Mouse (Mus musculus) thymus, adult 2 months (tissue): ENCODE data around the gene Tmem40. TPM values are rescaled to one million over a fixed set of nuclear protein-coding genes. Genes with fewer than 3 reads are reported as not detected.

ENCODE experiments used
- DNase-seq: peaks from one replicate; pipeline ENCODE4 v3.0.0; 2021
- H3K27ac ChIP-seq: fragments of 200-500 bp; 2 replicates; pipeline ENCODE4 v1.5.1; 2012; ENCODE audit warnings: low read length, control low read depth; ENCODE audit not compliant: control insufficient read depth, insufficient read depth
- H3K27me3 ChIP-seq: fragments of 200-500 bp; 2 replicates; pipeline ENCODE4 v1.6.1; 2012; ENCODE audit warnings: mild to moderate bottlenecking, low read length, moderate library complexity, mixed read lengths; ENCODE audit not compliant: control insufficient read depth, insufficient read depth
- H3K36me3 ChIP-seq: fragments of 200-500 bp; 2 replicates; pipeline ENCODE4 v1.6.1; 2012; ENCODE audit warnings: mild to moderate bottlenecking, low read length, moderate library complexity; ENCODE audit not compliant: control insufficient read depth, insufficient read depth
- H3K4me1 ChIP-seq: fragments of 200-500 bp; replicated peaks from 2 replicates; pipeline ENCODE4 v1.6.1; 2012; ENCODE audit warnings: low read length; ENCODE audit not compliant: control insufficient read depth, insufficient read depth
- H3K4me3 ChIP-seq: fragments of 200-500 bp; 2 replicates; pipeline ENCODE4 v1.5.1; 2012; ENCODE audit warnings: mild to moderate bottlenecking, low read length, control low read depth, moderate library complexity; ENCODE audit not compliant: control insufficient read depth, insufficient read depth
- CTCF ChIP-seq: fragments of 200-500 bp; IDR thresholded peaks from 2 replicates; pipeline ENCODE4 v1.5.1; 2012; ENCODE audit warnings: mild to moderate bottlenecking, control low read depth, low read length, moderate library complexity, borderline replicate concordance; ENCODE audit not compliant: control insufficient read depth, poor library complexity, insufficient read depth; ENCODE audit errors: extremely low read depth
- POLR2A ChIP-seq: fragments of 200-500 bp; IDR thresholded peaks from 2 replicates; pipeline ENCODE4 v1.6.1; 2012; ENCODE audit warnings: mild to moderate bottlenecking, low read length, control low read depth, moderate library complexity; ENCODE audit not compliant: control insufficient read depth, poor library complexity, insufficient read depth; ENCODE audit errors: extremely low read depth
- WGBS: fragments of 180-500 bp; shearing (Covaris S2); methylation state at CpG from one replicate; pipeline ENCODE4 v1.1.7; 2018; 5-methylcytosine and 5-hydroxymethylcytosine counted together
- polyA plus RNA-seq: library from polyadenylated mRNA; depleted of rRNA; stranded (reverse); fragments of >200 nt; gene quantifications from 2 replicates; pipeline ENCODE4 v1.2.3, GENCODE M21; 2012; rRNA removed

Tmem40 gene
- polyA plus RNA-seq, 1 experiment: 2.5 TPM

DNA sequence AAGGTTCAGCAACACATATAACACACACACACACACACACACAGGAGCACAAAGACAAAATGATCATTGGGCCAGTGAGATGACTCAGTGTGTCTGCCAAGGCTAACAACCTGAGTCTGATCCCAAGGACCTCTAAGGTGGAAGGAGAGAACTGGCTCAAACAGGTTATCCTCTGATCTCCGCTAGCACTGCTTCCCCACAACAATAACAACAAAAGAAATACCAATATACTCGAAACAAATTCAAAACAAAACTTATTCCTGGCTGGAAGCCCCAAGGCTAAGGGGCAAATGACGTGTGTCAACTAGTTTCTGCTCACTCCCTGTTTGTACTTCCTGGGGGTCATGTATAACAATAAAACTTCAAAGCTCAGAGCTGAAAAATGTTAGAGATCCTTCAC is 74.5 kb downstream of the Tmem40 start:
- DNase-seq: no peak
- TF ChIP-seq CTCF: no peak
- no peak for TF ChIP-seq POLR2A
- Histone ChIP-seq H3K27me3 (no peaks in the 10 kb centered on the region), H3K36me3 (no peaks in the 10 kb centered on the region), H3K27ac (no peak overlapping the region), H3K4me3 (no peak overlapping the region), H3K4me1 (0 out of 2 replicates have a peak, but pooled peaks cover 2% of the 10 kb centered on the region)
- WGBS: 85% methylated on average over 3 of the region's 3 CpGs

- Histone ChIP-seq H3K27ac (no peak overlapping the region), H3K4me3 (no peak overlapping the region), H3K4me1 (0 out of 2 replicates have a peak, but pooled peaks cover 2% of the 10 kb centered on the region), H3K36me3 (no peaks in the 10 kb centered on the region), H3K27me3 (no peaks in the 10 kb centered on the region)
- WGBS: 70% methylated on average over 11 of the region's 11 CpGs
- DNase-seq: no peak
- TF ChIP-seq POLR2A (no peak), CTCF (no peak)
Measured at GRCm38 (mm10) chr6:115684851-115685646, 77.2 kb downstream of the Tmem40 start.

- H3K27me3 ChIP-seq: no peaks in the 10 kb centered on the region
- 0 out of 2 replicates have a peak, but pooled peaks cover 2% of the 10 kb centered on the region for H3K4me1 ChIP-seq
- no peak for DNase-seq
- H3K36me3 ChIP-seq: no peaks in the 10 kb centered on the region
- 100% methylated on average over 2 of the region's 2 CpGs for WGBS
- no peak for TF ChIP-seq POLR2A
- no peak for TF ChIP-seq CTCF
- H3K4me3 ChIP-seq: no peak overlapping the region
- no peak overlapping the region for H3K27ac ChIP-seq
Measured at GRCm38 (mm10) chr6:115684271-115684670, 77.9 kb downstream of the Tmem40 start.

DNA sequence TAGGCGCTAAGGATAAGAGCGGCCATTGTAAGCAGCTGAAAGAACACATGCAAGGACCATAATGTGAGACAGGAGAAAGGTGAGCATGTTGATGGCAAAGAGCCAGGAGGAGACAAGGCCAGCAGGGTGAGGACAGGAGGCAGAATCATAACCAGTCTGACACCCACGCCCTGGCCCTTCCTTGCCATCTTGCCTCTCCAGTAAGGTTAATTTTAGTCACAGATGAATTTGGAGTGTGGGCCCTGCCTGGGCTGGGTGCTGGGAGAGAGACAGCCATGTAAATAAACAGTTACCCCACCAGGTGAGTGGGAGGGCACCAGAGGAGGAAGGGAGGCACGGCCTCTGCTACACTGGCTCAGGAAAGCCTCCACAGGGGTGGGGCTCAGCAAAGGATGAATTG is 81.1 kb downstream of the Tmem40 start:
- H3K27ac ChIP-seq: no peak overlapping the region
- H3K4me1 ChIP-seq: peaks cover 6% of the 10 kb centered on the region
- WGBS: 95% methylated on average over 4 of the region's 4 CpGs
- no peaks in the 10 kb centered on the region for H3K27me3 ChIP-seq
- H3K4me3 ChIP-seq: no peak overlapping the region
- H3K36me3 ChIP-seq: no peaks in the 10 kb centered on the region
- TF ChIP-seq CTCF: no peak
- no peak for TF ChIP-seq POLR2A
- no peak for DNase-seq

Other genes starting within 250 kb of the Tmem40 start
- 4.6 and 5.4 TPM in 2 replicates for gene Tsen2, start 217.7 kb downstream of the Tmem40 start, polyA plus RNA-seq
- gene Mkrn2os, start 169.8 kb downstream of the Tmem40 start, polyA plus RNA-seq: 3.0 TPM in 2 replicates
- 158 and 166 TPM in 2 replicates for gene Mkrn2, start 160.5 kb downstream of the Tmem40 start, polyA plus RNA-seq
- 185 and 209 TPM in 2 replicates for gene Raf1, start 85.8 kb downstream of the Tmem40 start, polyA plus RNA-seq
- gene Cand2, start 12.1 kb upstream of the Tmem40 start, polyA plus RNA-seq: 16.8 and 19.5 TPM in 2 replicates
- gene Rpl32, start 46.3 kb upstream of the Tmem40 start, polyA plus RNA-seq: 874 and 910 TPM in 2 replicates
- 0.33 and 0.46 TPM in 2 replicates for gene Efcab12, start 76.0 kb upstream of the Tmem40 start, polyA plus RNA-seq
- gene Mbd4, start 91.0 kb upstream of the Tmem40 start, polyA plus RNA-seq: 9.0 and 10.5 TPM in 2 replicates
- 7.6 and 8.8 TPM in 2 replicates for gene Ift122, start 91.1 kb upstream of the Tmem40 start, polyA plus RNA-seq
- gene Rho, start 169.3 kb upstream of the Tmem40 start, polyA plus RNA-seq: 0.37 and 1.3 TPM in 2 replicates
- 0.71 and 0.81 TPM in 2 replicates for gene H1foo, start 182.5 kb upstream of the Tmem40 start, polyA plus RNA-seq
- gene Plxnd1, start 232.6 kb upstream of the Tmem40 start, polyA plus RNA-seq: 466 and 519 TPM in 2 replicates